Mouse (Mus musculus): ENCODE data around the gene Mc1r. TPM values are rescaled to one million over a fixed set of nuclear protein-coding genes. Genes with fewer than 3 reads are reported as not detected.
"Not testable (repeated sequence)": the region's sequence is repeated elsewhere in the genome, so short reads cannot be mapped to it uniquely, and the experiment has no call there.

The Mc1r gene
- polyA plus RNA-seq, 1 experiment, result not detected

- H3K4me3 ChIP-seq (ENCODE audit: insufficient read depth, low read length), result no peak overlapping the region; the same call in 1 of the 2 replicates
These were observed 37.2 kb downstream of the Mc1r start for GRCm38 (mm10) chr8:123444131-123444530.

GRCm38 (mm10) chr8:123445981-123446380, 39.1 kb downstream of the Mc1r start:
- Histone ChIP-seq H3K4me1 (ENCODE audit: control insufficient read depth, insufficient read depth, low read length) (peaks cover 19% of the 10 kb centered on the region), H3K27ac (ENCODE audit: insufficient read depth, low read depth, low read length) (no peak overlapping the region), H3K4me3 (ENCODE audit: insufficient read depth, low read length) (no peak overlapping the region)
- TF ChIP-seq POLR2A (IDR thresholded peaks at IDR 0.05; ENCODE audit: borderline replicate concordance, low read depth, low read length) (no peak), CTCF (IDR thresholded peaks at IDR 0.05; ENCODE audit: low read depth, low read length) (no peak)

More at GRCm38 (mm10) chr8:123444131-123444530, 37.2 kb downstream of the Mc1r start:
- TF ChIP-seq POLR2A (IDR thresholded peaks at IDR 0.05; ENCODE audit: borderline replicate concordance, low read depth, low read length) (no peak), CTCF (IDR thresholded peaks at IDR 0.05; ENCODE audit: low read depth, low read length) (no peak)
- Histone ChIP-seq H3K4me1 (ENCODE audit: control insufficient read depth, insufficient read depth, low read length) (peaks cover 12% of the 10 kb centered on the region), H3K27ac (ENCODE audit: insufficient read depth, low read depth, low read length) (no peak overlapping the region)

- Histone ChIP-seq H3K4me1 (ENCODE audit: control insufficient read depth, insufficient read depth, low read length) (peaks cover 19% of the 10 kb centered on the region), H3K27ac (ENCODE audit: insufficient read depth, low read depth, low read length) (no peak overlapping the region), H3K4me3 (ENCODE audit: insufficient read depth, low read length) (no peak overlapping the region)
- no peak for TF ChIP-seq POLR2A (IDR thresholded peaks at IDR 0.05; ENCODE audit: borderline replicate concordance, low read depth, low read length)
- TF ChIP-seq CTCF (IDR thresholded peaks at IDR 0.05; ENCODE audit: low read depth, low read length), result no peak
These were observed 39.9 kb downstream of the Mc1r start for GRCm38 (mm10) chr8:123446799-123447198.

- H3K4me1 ChIP-seq (ENCODE audit: control insufficient read depth, insufficient read depth, low read length), result peaks cover 7% of the 10 kb centered on the region
- TF ChIP-seq POLR2A (IDR thresholded peaks at IDR 0.05; ENCODE audit: borderline replicate concordance, low read depth, low read length) (no peak), CTCF (IDR thresholded peaks at IDR 0.05; ENCODE audit: low read depth, low read length) (no peak)
- no peak overlapping the region for H3K27ac ChIP-seq (ENCODE audit: insufficient read depth, low read depth, low read length)
- no peak overlapping the region for H3K4me3 ChIP-seq (ENCODE audit: insufficient read depth, low read length)
These were observed 43.9 kb downstream of the Mc1r start for GRCm38 (mm10) chr8:123450783-123451182.

GRCm38 (mm10) chr8:123451747-123452146, 44.8 kb downstream of the Mc1r start:
- not testable (repeated sequence) for H3K4me3 ChIP-seq (ENCODE audit: insufficient read depth, low read length); H3K27ac ChIP-seq (ENCODE audit: insufficient read depth, low read depth, low read length); H3K4me1 ChIP-seq (ENCODE audit: control insufficient read depth, insufficient read depth, low read length)

GRCm38 (mm10) chr8:123452149-123452548, 45.2 kb downstream of the Mc1r start:
- peaks cover 7% of the 10 kb centered on the region for H3K4me1 ChIP-seq (ENCODE audit: control insufficient read depth, insufficient read depth, low read length)
- H3K27ac ChIP-seq (ENCODE audit: insufficient read depth, low read depth, low read length), result no peak overlapping the region
- no peak overlapping the region for H3K4me3 ChIP-seq (ENCODE audit: insufficient read depth, low read length)
- no peak for TF ChIP-seq POLR2A (IDR thresholded peaks at IDR 0.05; ENCODE audit: borderline replicate concordance, low read depth, low read length)
- no peak for TF ChIP-seq CTCF (IDR thresholded peaks at IDR 0.05; ENCODE audit: low read depth, low read length)

GRCm38 (mm10) chr8:123453291-123453690, 46.4 kb downstream of the Mc1r start:
- Histone ChIP-seq H3K4me3 (ENCODE audit: insufficient read depth, low read length) (no peak overlapping the region), H3K4me1 (ENCODE audit: control insufficient read depth, insufficient read depth, low read length) (peaks cover 7% of the 10 kb centered on the region), H3K27ac (ENCODE audit: insufficient read depth, low read depth, low read length) (no peak overlapping the region)
- TF ChIP-seq POLR2A (IDR thresholded peaks at IDR 0.05; ENCODE audit: borderline replicate concordance, low read depth, low read length) (no peak), CTCF (IDR thresholded peaks at IDR 0.05; ENCODE audit: low read depth, low read length) (no peak)

GRCm38 (mm10) chr8:123453951-123454350, 47.0 kb downstream of the Mc1r start:
- H3K4me3 ChIP-seq (ENCODE audit: insufficient read depth, low read length), result no peak overlapping the region
- TF ChIP-seq POLR2A (IDR thresholded peaks at IDR 0.05; ENCODE audit: borderline replicate concordance, low read depth, low read length) (no peak), CTCF (IDR thresholded peaks at IDR 0.05; ENCODE audit: low read depth, low read length) (no peak)

GRCm38 (mm10) chr8:123454559-123454958, 47.7 kb downstream of the Mc1r start:
- Histone ChIP-seq H3K4me3 (ENCODE audit: insufficient read depth, low read length) (no peak overlapping the region), H3K27ac (ENCODE audit: insufficient read depth, low read depth, low read length) (no peak overlapping the region), H3K4me1 (ENCODE audit: control insufficient read depth, insufficient read depth, low read length) (peaks cover 7% of the 10 kb centered on the region)
- no peak for TF ChIP-seq POLR2A (IDR thresholded peaks at IDR 0.05; ENCODE audit: borderline replicate concordance, low read depth, low read length)
- no peak for TF ChIP-seq CTCF (IDR thresholded peaks at IDR 0.05; ENCODE audit: low read depth, low read length)

More at GRCm38 (mm10) chr8:123453951-123454350, 47.0 kb downstream of the Mc1r start:
- peaks cover 7% of the 10 kb centered on the region for H3K4me1 ChIP-seq (ENCODE audit: control insufficient read depth, insufficient read depth, low read length)
- H3K27ac ChIP-seq (ENCODE audit: insufficient read depth, low read depth, low read length), result no peak overlapping the region

Other genes starting within 250 kb of the Mc1r start
- not detected in 2 replicates for gene Sult5a1, start 248.8 kb upstream of the Mc1r start, polyA plus RNA-seq (2012; ENCODE audit: insufficient read depth, insufficient read length, missing spikeins)
- gene Dpep1, start 220.9 kb upstream of the Mc1r start, polyA plus RNA-seq (2012; ENCODE audit: insufficient read depth, insufficient read length, missing spikeins), result not detected in 2 replicates
- gene Chmp1a, start 194.3 kb upstream of the Mc1r start, polyA plus RNA-seq (2012; ENCODE audit: insufficient read depth, insufficient read length, missing spikeins), result 97.2 and 102 TPM in 2 replicates
- 0.87 and 1.4 TPM in 2 replicates for gene Spata33, start 194.3 kb upstream of the Mc1r start, polyA plus RNA-seq (2012; ENCODE audit: insufficient read depth, insufficient read length, missing spikeins)
- gene Cdk10, start 182.3 kb upstream of the Mc1r start, polyA plus RNA-seq (2012; ENCODE audit: insufficient read depth, insufficient read length, missing spikeins), result 35.5 and 36.1 TPM in 2 replicates
- 8.2 and 11.2 TPM in 2 replicates for gene Spata2l, start 170.9 kb upstream of the Mc1r start, polyA plus RNA-seq (2012; ENCODE audit: insufficient read depth, insufficient read length, missing spikeins)
- 16.2 and 17.1 TPM in 2 replicates for gene Zfp276, start 152.9 kb upstream of the Mc1r start, polyA plus RNA-seq (2012; ENCODE audit: insufficient read depth, insufficient read length, missing spikeins)
- gene Vps9d1, start 152.8 kb upstream of the Mc1r start, polyA plus RNA-seq (2012; ENCODE audit: insufficient read depth, insufficient read length, missing spikeins), result 42.6 and 43.7 TPM in 2 replicates
- gene Fanca, start 88.5 kb upstream of the Mc1r start, polyA plus RNA-seq (2012; ENCODE audit: insufficient read depth, insufficient read length, missing spikeins), result 13.6 and 16.5 TPM in 2 replicates
- not detected in 2 replicates for gene Spire2, start 74.4 kb upstream of the Mc1r start, polyA plus RNA-seq (2012; ENCODE audit: insufficient read depth, insufficient read length, missing spikeins)
- gene Tcf25, start 33.4 kb upstream of the Mc1r start, polyA plus RNA-seq (2012; ENCODE audit: insufficient read depth, insufficient read length, missing spikeins), result 218 and 244 TPM in 2 replicates
- gene Tubb3, start 4.3 kb downstream of the Mc1r start, polyA plus RNA-seq (2012; ENCODE audit: insufficient read depth, insufficient read length, missing spikeins), result not detected in 2 replicates
- 25.8 and 30.8 TPM in 2 replicates for gene Def8, start 16.4 kb downstream of the Mc1r start, polyA plus RNA-seq (2012; ENCODE audit: insufficient read depth, insufficient read length, missing spikeins)
- gene Afg3l1, start 70.8 kb downstream of the Mc1r start, polyA plus RNA-seq (2012; ENCODE audit: insufficient read depth, insufficient read length, missing spikeins), result 22.7 and 26.7 TPM in 2 replicates
- gene Dbndd1, start 108.4 kb downstream of the Mc1r start, polyA plus RNA-seq (2012; ENCODE audit: insufficient read depth, insufficient read length, missing spikeins), result not detected in 2 replicates
- 16.3 and 17.4 TPM in 2 replicates for gene Gas8, start 111.7 kb downstream of the Mc1r start, polyA plus RNA-seq (2012; ENCODE audit: insufficient read depth, insufficient read length, missing spikeins)
- 0.21 and 0.55 TPM in 2 replicates for gene Rhou, start 246.8 kb downstream of the Mc1r start, polyA plus RNA-seq (2012; ENCODE audit: insufficient read depth, insufficient read length, missing spikeins)

Measured in bone marrow macrophage, adult 2 months (primary cell).